Mouse (Mus musculus) liver, embryonic 15.5 days (tissue): ENCODE measurements around the gene Hist2h2aa1. TPM values are rescaled to one million over a fixed set of nuclear protein-coding genes. Genes with fewer than 3 reads are reported as not detected.
A peak's percentile ranks its signal among the peaks of the same experiment; 100 is the strongest.
"Not testable (repeated sequence)": the region's sequence is repeated elsewhere in the genome, so short reads cannot be mapped to it uniquely, and the experiment has no call there.

Experiments used
- ATAC-seq: fragments of 200-750 bp; cut with Nextera tagmentation; 2 replicates; pipeline ENCODE4 v1.8.0; 2017; ENCODE audit warnings: moderate number of reproducible peaks, mild to moderate bottlenecking, moderate library complexity; ENCODE audit not compliant: insufficient read depth
- H3K27ac ChIP-seq: fragments of 300-500 bp; sonication (generic); replicated peaks from 2 replicates; pipeline ENCODE4 v1.5.1; 2015; ENCODE audit warnings: mild to moderate bottlenecking, inconsistent platforms
- H3K27me3 ChIP-seq: fragments of 300-500 bp; sonication (generic); 2 replicates; pipeline ENCODE4 v1.6.1; 2015; ENCODE audit warnings: mild to moderate bottlenecking, inconsistent platforms
- H3K36me3 ChIP-seq: fragments of 300-500 bp; sonication (generic); replicated peaks from 2 replicates; pipeline ENCODE4 v1.6.1; 2015; ENCODE audit warnings: moderate library complexity, mild to moderate bottlenecking, inconsistent platforms
- H3K4me1 ChIP-seq: fragments of 300-500 bp; sonication (generic); replicated peaks from 2 replicates; pipeline ENCODE4 v1.6.1; 2015; ENCODE audit warnings: inconsistent platforms
- H3K4me2 ChIP-seq: fragments of 300-500 bp; sonication (generic); 2 replicates; pipeline ENCODE4 v1.6.1; 2015; ENCODE audit warnings: moderate library complexity, mild to moderate bottlenecking, inconsistent platforms
- H3K4me3 ChIP-seq: fragments of 300-500 bp; sonication (generic); replicated peaks from 2 replicates; pipeline ENCODE4 v1.5.1; 2015; ENCODE audit warnings: mild to moderate bottlenecking, inconsistent platforms
- H3K9ac ChIP-seq: fragments of 300-500 bp; sonication (generic); 2 replicates; pipeline ENCODE4 v1.6.1; 2015; ENCODE audit warnings: moderate library complexity, mild to moderate bottlenecking, inconsistent platforms
- H3K9me3 ChIP-seq: fragments of 300-500 bp; sonication (generic); replicated peaks from 2 replicates; pipeline ENCODE4 v1.6.1; 2016; ENCODE audit warnings: inconsistent platforms
- WGBS: fragments of 180-500 bp; shearing (Covaris S2); methylation state at CpG from one replicate; pipeline ENCODE4 v1.1.7; 2015; ENCODE audit warnings: mixed read lengths; ENCODE audit not compliant: insufficient replicate concordance; 5-methylcytosine and 5-hydroxymethylcytosine counted together
- polyA plus RNA-seq: library from polyadenylated mRNA; unstranded; fragments of >200 nt; fragmentation: Nextera tagmentation; extraction: Ambion mirVana; gene quantifications from 2 replicates; pipeline ENCODE4 v1.2.1, GENCODE M21; 2015

Gene Hist2h2aa1
- polyA plus RNA-seq, 1 experiment from 2014 or later, result 45.2 TPM

GRCm38 (mm10) chr3:96230910-96231757 lies 14.2 kb upstream of the Hist2h2aa1 start:
- H3K4me1 ChIP-seq, result peaks cover 22% of the 10 kb centered on the region
- no peaks in the 10 kb centered on the region for H3K27me3 ChIP-seq
- ATAC-seq, result no peak
- no peak overlapping the region for H3K9ac ChIP-seq
- H3K9me3 ChIP-seq, result no peaks in the 10 kb centered on the region
- 60% methylated on average over 4 of the region's 4 CpGs for WGBS
- H3K4me2 ChIP-seq, result no peak overlapping the region
- H3K36me3 ChIP-seq, result no peaks in the 10 kb centered on the region
- no peak overlapping the region for H3K4me3 ChIP-seq
- H3K27ac ChIP-seq, result no peak overlapping the region

- WGBS, result 38% methylated on average over 2 of the region's 2 CpGs
Observed at GRCm38 (mm10) chr3:96231758-96232120, 13.6 kb upstream of the Hist2h2aa1 start.

GRCm38 (mm10) chr3:96234914-96235313 lies 10.4 kb upstream of the Hist2h2aa1 start:
- no peak overlapping the region for H3K9ac ChIP-seq
- H3K27me3 ChIP-seq, result no peaks in the 10 kb centered on the region
- 72% methylated on average over 2 of the region's 2 CpGs for WGBS
- peak overlapping the region; percentile 95; the same call in 1 of the 2 replicates for H3K27ac ChIP-seq
- ATAC-seq, result no peak
- peaks cover 30% of the 10 kb centered on the region for H3K4me1 ChIP-seq
- 0 out of 2 replicates have a peak overlapping the region, but pooled peaks have one; percentile 65 for H3K4me3 ChIP-seq
- no peaks in the 10 kb centered on the region for H3K9me3 ChIP-seq
- no peak overlapping the region for H3K4me2 ChIP-seq
- no peaks in the 10 kb centered on the region for H3K36me3 ChIP-seq

More at GRCm38 (mm10) chr3:96231758-96232120, 13.6 kb upstream of the Hist2h2aa1 start:
- H3K4me1 ChIP-seq, result peaks cover 22% of the 10 kb centered on the region
- no peak overlapping the region for H3K27ac ChIP-seq
- no peaks in the 10 kb centered on the region for H3K9me3 ChIP-seq
- no peaks in the 10 kb centered on the region for H3K36me3 ChIP-seq
- no peaks in the 10 kb centered on the region for H3K27me3 ChIP-seq
- ATAC-seq, result no peak
- H3K9ac ChIP-seq, result no peak overlapping the region
- no peak overlapping the region for H3K4me2 ChIP-seq
- H3K4me3 ChIP-seq, result no peak overlapping the region

- H3K27me3 ChIP-seq, result no peaks in the 10 kb centered on the region
- peak overlapping the region; percentile 75 for H3K4me2 ChIP-seq
- peaks cover 32% of the 10 kb centered on the region for H3K4me1 ChIP-seq
- ATAC-seq, result no peak
- peak overlapping the region; percentile 65 for H3K4me3 ChIP-seq
- H3K9me3 ChIP-seq, result no peaks in the 10 kb centered on the region
- 75% methylated on average over 3 of the region's 3 CpGs for WGBS
- peak overlapping the region; percentile 19 for H3K9ac ChIP-seq
- H3K27ac ChIP-seq, result peak overlapping the region; percentile 95
- H3K36me3 ChIP-seq, result no peaks in the 10 kb centered on the region
Observed at GRCm38 (mm10) chr3:96235836-96236235, 9.5 kb upstream of the Hist2h2aa1 start.

GRCm38 (mm10) chr3:96236834-96237334 lies 8.4 kb upstream of the Hist2h2aa1 start:
- Histone ChIP-seq H3K4me2 (peak overlapping the region; percentile 75), H3K4me3 (peak overlapping the region; percentile 65), H3K9me3 (no peaks in the 10 kb centered on the region), H3K27ac (peak overlapping the region; percentile 95), H3K27me3 (no peaks in the 10 kb centered on the region), H3K9ac (peak overlapping the region; percentile 77), H3K36me3 (no peaks in the 10 kb centered on the region), H3K4me1 (peaks cover 38% of the 10 kb centered on the region)
- WGBS, result 66% methylated on average over 4 of the region's 4 CpGs
- ATAC-seq, result no peak

GRCm38 (mm10) chr3:96237335-96237903 lies 7.9 kb upstream of the Hist2h2aa1 start:
- H3K4me3 ChIP-seq, result peak overlapping the region; percentile 65
- H3K4me2 ChIP-seq, result peak overlapping the region; percentile 75
- no peaks in the 10 kb centered on the region for H3K36me3 ChIP-seq
- H3K27ac ChIP-seq, result peak overlapping the region; percentile 95
- H3K9ac ChIP-seq, result peak overlapping the region; percentile 77
- ATAC-seq, result no peak
- H3K27me3 ChIP-seq, result no peaks in the 10 kb centered on the region
- WGBS, result 22% methylated on average over 7 of the region's 7 CpGs
- no peaks in the 10 kb centered on the region for H3K9me3 ChIP-seq
- peaks cover 42% of the 10 kb centered on the region for H3K4me1 ChIP-seq

- under 1% methylated on average over 12 of the region's 12 CpGs for WGBS
- H3K36me3 ChIP-seq, result no peaks in the 10 kb centered on the region
- H3K4me3 ChIP-seq, result peak overlapping the region; percentile 65
- no peaks in the 10 kb centered on the region for H3K9me3 ChIP-seq
- peak overlapping the region; percentile 95 for H3K27ac ChIP-seq
- H3K4me2 ChIP-seq, result peak overlapping the region; percentile 75
- no peaks in the 10 kb centered on the region for H3K27me3 ChIP-seq
- ATAC-seq, result no peak
- H3K9ac ChIP-seq, result peak overlapping the region; percentile 77
- peaks cover 47% of the 10 kb centered on the region for H3K4me1 ChIP-seq
Observed at GRCm38 (mm10) chr3:96237904-96238511, 7.3 kb upstream of the Hist2h2aa1 start.

- peak within 1 kb of the TSS; percentile 75 for H3K4me2 ChIP-seq
- H3K27me3 ChIP-seq, H3K36me3 ChIP-seq, H3K9me3 ChIP-seq: not testable (repeated sequence)
- WGBS, result 0% methylated on average over 27 of the region's 68 CpGs
- peak within 1 kb of the TSS; percentile 77 for H3K9ac ChIP-seq
- H3K27ac ChIP-seq, result peak within 1 kb of the TSS; percentile 95
- peak; percentile 81 for ATAC-seq
- H3K4me1 ChIP-seq, result peaks cover 58% of the 10 kb centered on the region
- H3K4me3 ChIP-seq, result peak within 1 kb of the TSS; percentile 65
Observed at GRCm38 (mm10) chr3:96238954-96239793, 6.1 kb upstream of the Hist2h2aa1 start, which contains the start of gene Hist2h3c2. Hist2h3c2 (minus strand) TSS chr3:96239127.

GRCm38 (mm10) chr3:96239949-96240798 lies 5.1 kb upstream of the Hist2h2aa1 start, which contains the start of gene Hist2h2aa2:
Hist2h2aa2 (minus strand) TSS chr3:96240276.
- H3K4me3 ChIP-seq, result peak within 1 kb of the TSS; percentile 47
- not testable (repeated sequence) for H3K9me3 ChIP-seq, H3K27me3 ChIP-seq, H3K36me3 ChIP-seq
- peak within 1 kb of the TSS; percentile 52 for H3K9ac ChIP-seq
- H3K27ac ChIP-seq, result peak within 1 kb of the TSS; percentile 98
- ATAC-seq, result peak; percentile 61
- peaks cover 63% of the 10 kb centered on the region for H3K4me1 ChIP-seq
- H3K4me2 ChIP-seq, result peak within 1 kb of the TSS; percentile 64
- WGBS, result 2% methylated on average over 44 of the region's 85 CpGs

GRCm38 (mm10) chr3:96240799-96241197 lies 4.5 kb upstream of the Hist2h2aa1 start:
- Histone ChIP-seq H3K9me3 (no peaks in the 10 kb centered on the region), H3K4me3 (peak overlapping the region; percentile 38), H3K36me3 (no peaks in the 10 kb centered on the region), H3K4me1 (peaks cover 57% of the 10 kb centered on the region), H3K9ac (peak overlapping the region; percentile 52), H3K27ac (peak overlapping the region; percentile 98), H3K27me3 (no peaks in the 10 kb centered on the region), H3K4me2 (peak overlapping the region; percentile 64)
- WGBS, result 79% methylated on average over 9 of the region's 9 CpGs
- ATAC-seq, result no peak
